Mouse (Mus musculus): ENCODE data around the gene Hist1h1e.
A peak's percentile ranks its signal among the peaks of the same experiment; 100 is the strongest.
"Not testable (repeated sequence)": the region's sequence is repeated elsewhere in the genome, so short reads cannot be mapped to it uniquely, and the experiment has no call there.

The Hist1h1e gene

DNA sequence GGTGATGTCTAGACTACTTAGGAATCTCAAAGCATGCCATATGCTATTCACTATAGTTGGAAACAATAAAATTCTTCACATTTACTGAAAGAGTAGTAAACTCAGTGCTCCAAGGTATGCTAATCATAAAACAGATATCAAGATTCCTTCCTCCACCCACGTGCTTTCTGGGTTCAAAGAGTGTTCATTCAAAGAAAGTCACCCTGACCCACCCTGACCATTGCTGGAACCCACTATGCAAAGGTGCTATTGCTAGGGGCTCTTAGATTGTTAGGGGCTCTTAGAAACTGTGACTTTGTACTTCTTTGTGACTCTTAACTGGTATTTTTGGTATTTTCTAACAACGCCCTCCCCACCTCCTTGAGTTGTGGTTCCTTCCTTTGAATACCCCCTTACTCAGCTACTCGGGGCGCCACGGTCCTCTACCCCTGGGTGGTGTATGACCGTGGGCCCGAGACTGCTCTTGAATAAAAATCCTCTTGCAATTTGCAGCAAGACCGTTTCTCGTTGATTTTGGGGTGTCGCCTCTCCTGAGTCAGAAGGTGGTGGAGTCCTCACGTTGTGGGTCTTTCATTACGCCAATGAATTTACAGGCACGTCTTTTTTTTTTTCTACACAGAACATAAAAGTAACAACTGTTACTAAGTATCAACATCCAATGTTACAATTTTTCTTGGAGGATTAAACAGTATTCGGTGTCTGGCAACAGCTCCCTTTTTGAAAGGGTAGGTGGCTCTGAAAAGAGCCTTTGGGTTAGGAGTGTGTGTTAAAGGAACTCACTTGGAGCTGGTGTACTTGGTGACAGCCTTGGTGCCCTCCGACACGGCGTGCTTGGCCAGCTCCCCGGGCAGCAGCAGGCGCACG lies 49.1 kb downstream of the Hist1h1e start:
- DNase-seq (ENCODE audit: low spot score), result not testable (repeated sequence)

DNA sequence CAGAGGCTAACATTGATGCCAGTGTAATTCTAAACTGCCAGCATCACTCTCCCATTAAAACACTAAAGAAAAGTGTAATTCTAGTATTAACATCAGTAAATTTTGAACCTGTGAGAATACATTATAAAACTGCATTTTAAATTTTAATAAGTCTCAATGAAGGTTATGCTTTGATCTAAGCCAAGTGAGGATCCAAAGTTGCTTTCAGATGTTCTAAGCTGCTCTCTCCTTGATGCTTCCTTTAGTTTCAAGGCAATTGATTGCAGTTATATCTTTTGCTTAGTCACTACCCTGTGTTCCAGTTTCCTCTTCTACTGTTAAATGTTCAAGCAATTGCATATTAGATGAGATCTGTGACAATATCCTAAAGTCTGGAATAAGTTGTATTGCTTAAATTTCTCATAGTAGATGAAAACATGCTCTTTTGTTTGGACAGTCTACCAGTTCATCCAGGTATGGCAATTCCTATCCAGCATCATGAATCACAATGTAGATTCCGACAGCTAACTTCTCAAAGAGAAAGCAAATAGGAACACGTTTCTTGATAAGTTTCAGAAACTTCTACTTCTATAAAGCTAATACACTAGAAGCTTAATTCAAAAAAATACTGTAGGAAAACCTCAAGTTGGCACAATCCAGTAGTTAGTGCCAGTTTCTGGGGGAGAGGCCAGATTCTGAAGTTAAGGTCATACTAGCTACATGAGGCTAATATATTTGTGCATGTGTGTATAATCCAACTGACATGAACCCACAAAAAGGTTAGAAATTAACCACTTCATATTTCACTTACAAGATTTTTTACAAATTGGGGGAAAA lies 49.9 kb downstream of the Hist1h1e start:
- no peak for DNase-seq (ENCODE audit: low spot score)

DNA sequence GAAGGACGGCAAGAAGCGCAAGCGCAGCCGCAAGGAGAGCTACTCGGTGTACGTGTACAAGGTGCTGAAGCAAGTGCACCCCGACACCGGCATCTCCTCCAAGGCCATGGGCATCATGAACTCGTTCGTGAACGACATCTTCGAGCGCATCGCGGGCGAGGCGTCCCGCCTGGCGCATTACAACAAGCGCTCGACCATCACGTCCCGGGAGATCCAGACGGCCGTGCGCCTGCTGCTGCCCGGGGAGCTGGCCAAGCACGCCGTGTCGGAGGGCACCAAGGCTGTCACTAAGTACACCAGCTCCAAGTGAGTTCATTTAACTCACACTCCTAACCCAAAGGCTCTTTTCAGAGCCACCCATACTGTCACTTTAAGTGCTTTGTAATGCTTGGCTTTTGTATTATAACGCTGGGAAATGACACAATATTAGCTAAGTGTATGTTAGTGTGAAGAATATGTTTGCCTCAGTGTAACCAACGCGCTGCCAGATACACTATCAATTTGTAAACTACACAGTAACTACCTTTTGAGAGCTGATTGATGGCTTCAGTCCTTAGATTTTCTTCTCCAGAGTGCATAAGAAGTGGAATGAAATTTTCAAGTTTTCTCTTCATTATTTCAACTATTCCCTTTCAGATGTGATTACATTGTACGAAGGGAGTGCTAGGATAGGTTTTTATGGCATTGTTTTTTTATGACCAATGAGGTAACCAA lies 50.7 kb downstream of the Hist1h1e start:
- not testable (repeated sequence) for DNase-seq (ENCODE audit: low spot score)

GRCm38 (mm10) chr13:23571022-23571503 lies 51.3 kb downstream of the Hist1h1e start, which contains the start of the genes Hist1h2ae and Hist1h2bg:
Gene Hist1h2ae, minus strand, starts transcription at chr13:23571220.
Gene Hist1h2bg, plus strand, starts transcription at chr13:23571396.
- peak; percentile 66 for DNase-seq (ENCODE audit: low spot score)

All from ovary, adult 18-20 months (tissue).